Mouse (Mus musculus) lung, adult 2 months (tissue): ENCODE data around the gene Cacna1a. TPM values are rescaled to one million over a fixed set of nuclear protein-coding genes. Genes with fewer than 3 reads are reported as not detected.
"Not testable (repeated sequence)": the region's sequence is repeated elsewhere in the genome, so short reads cannot be mapped to it uniquely, and the experiment has no call there.

Experiments used
- DNase-seq: peaks from one replicate; pipeline ENCODE4 v3.0.0; 2022
- H3K4me1 ChIP-seq: fragments of 200-500 bp; 2 replicates; pipeline ENCODE4 v1.6.1; 2011; ENCODE audit warnings: low read length; ENCODE audit not compliant: control insufficient read depth, insufficient read depth
- H3K4me3 ChIP-seq: fragments of 200-500 bp; replicated peaks from 2 replicates; pipeline ENCODE3; 2011; ENCODE audit warnings: low read depth, mild to moderate bottlenecking, control low read depth, low read length; ENCODE audit errors: extremely low read depth
- CTCF ChIP-seq: fragments of 200-500 bp; IDR thresholded peaks from 2 replicates; pipeline ENCODE4 v1.5.1; 2011; ENCODE audit warnings: mild to moderate bottlenecking, low read length, control low read depth; ENCODE audit not compliant: insufficient read depth
- POLR2A ChIP-seq: fragments of 200-500 bp; IDR thresholded peaks from 2 replicates; pipeline ENCODE4 v1.6.1; 2011; ENCODE audit warnings: low read depth, mild to moderate bottlenecking, control low read depth, low read length, borderline replicate concordance; ENCODE audit errors: extremely low read depth
- WGBS: fragments of 180-500 bp; shearing (Covaris S2); methylation state at CpG from one replicate; pipeline ENCODE4 v1.1.7; 2018; 5-methylcytosine and 5-hydroxymethylcytosine counted together
- polyA plus RNA-seq: library from polyadenylated mRNA; depleted of rRNA; stranded (reverse); fragments of >200 nt; gene quantifications from 2 replicates; pipeline ENCODE4 v1.2.3, GENCODE M21; 2012

Cacna1a gene
- polyA plus RNA-seq, 1 experiment = 13.3 TPM

DNA sequence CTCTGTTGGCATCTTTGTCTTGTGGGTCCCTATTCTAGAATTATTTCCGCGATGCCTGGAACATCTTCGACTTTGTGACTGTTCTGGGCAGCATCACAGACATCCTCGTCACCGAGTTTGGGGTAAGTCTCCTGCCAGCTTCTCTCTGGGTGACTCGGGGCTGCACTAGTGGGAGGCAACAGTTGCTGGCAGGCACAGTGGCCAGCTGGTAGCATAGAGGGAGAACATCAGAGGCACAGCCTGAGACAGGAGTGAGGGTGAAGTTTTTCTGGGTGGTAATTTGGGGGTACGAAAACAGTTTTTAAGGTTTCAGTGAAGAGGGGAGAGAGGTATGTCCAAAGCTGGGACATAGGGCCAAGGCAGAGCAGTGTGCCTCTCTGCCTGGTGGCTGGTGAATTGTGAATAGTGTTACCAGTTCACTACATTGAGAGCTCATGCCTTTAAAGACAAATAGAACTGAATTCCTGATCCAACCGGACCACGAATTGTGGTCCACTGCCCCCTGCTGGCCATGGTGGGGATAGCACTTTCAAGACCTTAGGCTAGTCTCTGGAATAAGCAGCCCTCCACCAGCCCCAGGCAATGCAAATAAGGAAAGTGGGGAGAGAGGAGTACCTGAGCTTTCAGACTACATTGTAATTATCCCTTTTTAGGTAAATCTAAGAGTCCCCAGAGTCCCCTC is 206.0 kb downstream of the Cacna1a start:
- WGBS = 69% methylated on average over 9 of the region's 9 CpGs
- H3K4me1 ChIP-seq = no peaks in the 10 kb centered on the region
- TF ChIP-seq CTCF (peak; percentile 91), POLR2A (no peak)
- H3K4me3 ChIP-seq = no peak overlapping the region
- DNase-seq = peak; percentile 67

DNA sequence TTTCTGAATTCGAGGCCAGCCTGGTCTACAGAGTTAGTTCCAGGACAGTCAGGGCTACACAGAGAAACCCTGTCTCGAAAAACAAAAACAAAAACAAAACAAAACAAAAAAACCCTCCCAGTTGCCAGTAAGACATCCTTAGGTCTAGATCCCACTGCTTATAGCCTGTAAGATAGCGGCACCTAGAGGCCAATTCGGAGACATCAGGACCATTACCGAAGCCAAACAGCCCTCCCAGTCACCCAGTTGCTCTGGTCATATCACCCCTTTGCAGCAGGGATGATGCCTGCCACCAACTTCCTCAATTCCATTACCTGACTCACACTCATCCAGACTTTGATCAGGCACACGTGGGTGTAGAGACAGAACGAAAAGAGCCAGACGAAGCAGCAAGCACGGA is 207.4 kb downstream of the Cacna1a start:
- WGBS = 14% methylated on average over 9 of the region's 9 CpGs
- H3K4me1 ChIP-seq = no peaks in the 10 kb centered on the region
- peak; percentile 70 for TF ChIP-seq CTCF
- TF ChIP-seq POLR2A = no peak
- no peak overlapping the region for H3K4me3 ChIP-seq
- DNase-seq = peak; percentile 48

DNA sequence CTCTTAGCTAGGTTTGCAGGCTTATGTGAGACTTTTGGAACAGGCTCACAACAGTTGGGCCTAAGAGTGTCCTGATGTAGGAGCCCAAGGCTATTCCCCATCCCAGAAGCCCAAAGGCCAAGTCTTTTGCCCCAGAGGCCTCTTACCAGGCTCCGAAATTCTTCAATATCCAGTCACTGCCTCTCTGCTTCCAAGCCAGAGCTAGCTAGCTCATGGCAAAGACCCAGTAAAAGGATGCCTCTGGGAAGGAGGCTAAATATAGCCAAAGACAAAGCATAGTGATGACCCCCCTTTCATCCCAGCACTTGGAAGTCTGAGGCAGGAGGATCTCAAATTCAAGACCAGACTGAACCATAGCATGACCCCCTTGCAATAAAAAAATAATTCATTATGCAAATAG is 211.2 kb downstream of the Cacna1a start:
- WGBS = 92% methylated on average over 1 of the region's 1 CpGs
- TF ChIP-seq CTCF (no peak), POLR2A (no peak)
- no peaks in the 10 kb centered on the region for H3K4me1 ChIP-seq
- DNase-seq = no peak
- H3K4me3 ChIP-seq = no peak overlapping the region

DNA sequence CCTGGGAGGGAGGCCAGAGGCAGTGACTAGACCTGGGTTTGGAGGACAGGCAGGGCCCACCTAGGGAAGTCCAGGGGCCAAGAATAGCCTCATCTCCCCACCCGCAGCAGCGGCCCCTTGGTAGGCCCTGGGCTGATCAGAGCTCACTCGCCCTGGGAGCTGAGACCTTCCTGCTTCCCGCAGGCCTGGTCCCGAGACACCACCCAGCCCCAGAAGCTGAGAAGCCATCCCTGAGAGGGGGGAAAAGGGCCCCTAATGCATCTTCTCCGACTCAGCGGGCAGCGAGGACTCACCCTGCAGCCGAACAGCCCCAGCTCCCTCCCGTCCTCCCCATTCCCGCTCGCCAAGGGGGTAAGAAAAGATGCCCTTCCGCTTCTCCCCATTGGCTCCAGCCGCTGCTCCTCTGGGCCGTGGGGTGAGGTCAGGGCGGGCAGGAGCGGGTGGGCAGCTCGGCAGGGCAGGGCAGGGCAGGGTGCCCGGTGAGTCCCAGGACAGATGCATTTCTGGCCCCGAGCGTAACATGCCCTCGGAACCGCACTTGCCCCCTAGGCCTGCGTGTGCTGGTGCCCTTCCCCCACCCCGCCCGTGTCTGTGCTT is 212.2 kb downstream of the Cacna1a start:
- DNase-seq = no peak
- Histone ChIP-seq H3K4me3 (no peak overlapping the region), H3K4me1 (no peaks in the 10 kb centered on the region)
- TF ChIP-seq POLR2A = no peak
- no peak for TF ChIP-seq CTCF
- 31% methylated on average over 26 of the region's 26 CpGs for WGBS

DNA sequence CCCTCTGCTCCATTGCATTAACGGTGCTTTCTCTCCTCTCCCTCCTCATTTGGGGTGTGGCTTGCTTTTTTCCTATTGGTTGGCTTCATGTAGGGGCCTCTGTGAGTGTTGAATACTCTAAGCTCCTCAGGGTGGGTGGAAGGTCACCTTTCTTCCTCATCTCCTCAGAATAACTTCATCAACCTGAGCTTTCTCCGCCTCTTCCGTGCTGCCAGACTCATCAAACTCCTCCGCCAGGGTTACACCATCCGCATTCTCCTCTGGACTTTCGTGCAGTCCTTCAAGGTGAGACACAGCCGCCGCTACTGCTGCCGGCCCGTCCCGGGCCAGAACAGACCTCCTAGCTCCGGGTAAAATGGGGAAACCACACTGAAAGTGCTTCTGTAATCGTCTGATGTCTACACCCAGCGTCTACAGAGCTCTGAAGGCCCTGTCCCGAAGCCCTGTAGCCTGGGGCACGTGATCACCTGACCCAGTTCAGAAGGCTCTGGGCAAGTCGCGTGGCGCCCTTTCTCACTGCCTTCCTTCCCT is 213.0 kb downstream of the Cacna1a start:
- peak overlapping the region; percentile 17 for H3K4me3 ChIP-seq
- TF ChIP-seq POLR2A (no peak), CTCF (no peak)
- DNase-seq = no peak

DNA sequence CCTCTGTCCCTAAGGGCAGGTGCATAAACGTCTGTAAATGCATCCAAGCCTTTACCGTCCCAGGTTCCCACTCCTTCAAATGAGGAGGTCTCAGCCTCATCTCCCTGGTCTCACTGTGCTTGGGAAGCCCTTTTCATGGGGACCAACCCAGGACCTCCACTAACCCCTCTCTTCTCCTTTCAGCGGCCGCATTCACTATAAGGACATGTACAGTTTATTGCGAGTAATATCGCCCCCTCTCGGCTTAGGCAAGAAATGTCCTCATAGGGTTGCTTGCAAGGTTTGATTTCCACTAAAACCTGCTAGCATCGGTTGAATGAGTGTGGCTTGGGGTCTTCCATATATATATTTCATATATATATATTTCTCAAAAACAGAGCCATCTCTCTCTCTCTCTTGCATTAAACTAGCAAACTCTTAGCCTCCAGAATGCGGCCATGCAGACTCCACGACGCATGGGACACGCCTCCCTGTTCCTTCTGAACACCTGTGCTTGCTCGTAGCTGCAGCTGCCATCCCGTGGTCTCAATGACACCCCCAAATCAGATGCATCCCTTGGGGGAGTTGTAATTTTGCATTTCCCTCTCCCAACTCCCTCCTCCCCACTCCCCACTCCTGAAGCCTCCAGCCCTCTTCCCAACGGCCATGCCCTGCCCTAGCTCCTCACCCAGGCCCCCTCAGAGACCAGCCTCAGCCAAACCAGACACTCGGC is 226.4 kb downstream of the Cacna1a start:
- WGBS = 37% methylated on average over 16 of the region's 16 CpGs
- TF ChIP-seq CTCF = no peak
- no peak for TF ChIP-seq POLR2A

More for the DNA sequence above, 213.0 kb downstream of the Cacna1a start:
- H3K4me1 ChIP-seq = no peaks in the 10 kb centered on the region
- WGBS = 8% methylated on average over 19 of the region's 19 CpGs

DNA sequence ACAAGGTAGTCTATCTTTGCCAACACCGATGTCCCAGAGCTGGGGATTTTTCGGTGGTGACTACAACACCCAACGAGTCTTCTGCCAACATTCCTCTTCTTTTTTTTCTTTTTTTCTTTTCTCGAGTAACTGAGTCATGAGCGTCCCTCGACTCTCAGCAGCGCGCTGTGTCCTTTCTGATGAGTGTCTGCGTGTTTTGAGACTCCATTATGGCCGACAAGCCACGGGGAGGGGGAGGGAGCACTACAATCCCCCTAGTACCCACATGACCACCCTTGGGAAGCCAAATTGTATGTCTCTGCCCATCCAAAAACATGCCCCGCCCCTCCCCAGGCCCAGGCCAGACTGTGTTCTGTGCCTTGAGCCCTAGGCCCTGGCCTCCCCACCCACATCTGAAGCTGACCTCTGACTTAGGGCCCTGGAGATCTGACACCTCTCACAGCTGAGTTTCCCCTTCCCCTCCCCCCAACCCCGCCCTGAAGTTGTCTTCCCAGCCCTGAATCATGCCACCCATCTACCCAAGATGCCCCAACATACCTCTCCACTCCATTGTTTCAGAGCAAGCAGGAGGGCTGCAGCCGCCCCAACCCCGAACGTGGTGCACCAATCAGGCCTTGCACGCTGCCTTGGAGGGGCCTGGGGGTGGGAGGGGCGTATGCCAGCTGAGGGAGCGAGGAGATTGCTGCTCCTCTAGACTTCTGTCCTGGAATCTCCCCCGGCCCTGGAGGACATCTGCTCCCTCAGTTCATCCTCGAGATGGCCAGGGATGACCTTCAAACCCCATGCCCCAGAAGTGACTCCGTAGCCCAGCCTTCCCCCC is 227.6 kb downstream of the Cacna1a start:
- TF ChIP-seq POLR2A (no peak), CTCF (no peak)
- DNase-seq = no peak
- Histone ChIP-seq H3K4me3 (no peak overlapping the region), H3K4me1 (no peaks in the 10 kb centered on the region)
- WGBS = 43% methylated on average over 22 of the region's 22 CpGs

More for the DNA sequence above, 226.4 kb downstream of the Cacna1a start:
- H3K4me3 ChIP-seq = no peak overlapping the region
- no peak for DNase-seq
- no peaks in the 10 kb centered on the region for H3K4me1 ChIP-seq

DNA sequence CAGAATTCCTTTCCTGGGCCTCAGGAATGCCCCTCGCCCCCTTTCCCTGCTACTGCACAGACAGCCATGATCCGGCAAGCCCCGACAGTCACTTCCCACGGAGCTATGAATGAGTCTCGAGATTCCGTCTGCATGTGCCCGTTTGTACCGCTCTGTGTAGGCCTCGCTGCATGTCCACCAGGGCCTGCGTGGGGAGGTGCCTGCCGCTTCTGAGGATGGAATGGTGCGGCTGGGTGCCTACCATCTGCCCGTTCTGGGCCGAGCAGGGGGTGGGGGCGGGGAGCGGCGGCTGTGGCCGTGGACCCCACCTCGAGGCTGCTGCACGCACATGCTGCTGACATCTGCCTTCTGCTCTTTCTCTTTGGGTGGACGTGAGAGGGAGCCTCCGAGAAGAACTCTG is 228.8 kb downstream of the Cacna1a start:
- Histone ChIP-seq H3K4me3 (no peak overlapping the region), H3K4me1 (no peaks in the 10 kb centered on the region)
- no peak for DNase-seq
- TF ChIP-seq POLR2A = no peak
- TF ChIP-seq CTCF = no peak
- WGBS = 55% methylated on average over 22 of the region's 22 CpGs

DNA sequence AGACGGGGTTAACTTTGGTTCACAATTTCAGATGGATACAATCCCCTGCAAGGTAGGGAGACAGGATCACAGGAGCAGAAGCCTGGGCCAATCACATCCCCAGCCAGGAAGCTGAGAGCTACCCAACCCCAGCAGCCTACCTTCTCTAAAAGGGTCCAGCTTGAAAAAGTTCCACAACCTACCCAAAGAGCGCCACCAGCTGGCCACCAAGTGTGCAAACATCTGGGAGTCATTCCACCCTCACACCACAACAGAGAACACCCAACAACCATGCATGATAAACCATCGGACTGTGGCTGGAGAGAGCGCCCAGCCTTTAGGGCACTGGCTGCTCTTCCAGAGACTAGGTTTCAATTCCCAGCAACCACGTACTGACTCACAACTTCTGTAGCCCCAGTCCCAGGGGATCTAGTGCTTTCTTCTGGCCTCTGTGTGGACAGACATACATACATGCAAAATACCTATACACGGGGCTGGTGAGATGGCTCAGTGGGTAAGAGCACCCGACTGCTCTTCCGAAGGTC is 232.9 kb downstream of the Cacna1a start:
- no peak for DNase-seq
- 73% methylated on average over 8 of the region's 8 CpGs for WGBS
- Histone ChIP-seq H3K4me3 (no peak overlapping the region), H3K4me1 (no peaks in the 10 kb centered on the region)
- TF ChIP-seq POLR2A (no peak), CTCF (no peak)

DNA sequence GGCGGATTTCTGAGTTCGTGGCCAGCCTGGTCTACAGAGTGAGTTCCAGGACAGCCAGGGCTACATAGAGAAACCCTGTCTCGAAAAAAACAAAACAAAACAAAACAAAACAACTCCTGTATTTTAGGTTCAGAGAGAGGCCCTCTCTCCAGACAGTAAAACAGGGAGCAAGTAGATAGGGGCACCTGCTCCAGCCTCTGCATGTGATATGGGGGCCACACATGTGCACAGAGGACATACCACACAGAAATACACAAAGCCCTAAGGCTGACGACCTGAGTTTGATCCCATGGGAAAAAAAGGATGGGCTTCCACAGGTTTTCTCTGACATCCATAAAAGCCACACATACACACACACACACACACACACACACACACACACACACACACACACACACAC is 235.2 kb downstream of the Cacna1a start:
- not testable (repeated sequence) for H3K4me3 ChIP-seq, DNase-seq, H3K4me1 ChIP-seq
- 79% methylated on average over 4 of the region's 4 CpGs for WGBS
